Mouse (Mus musculus) CH12.LX (cell line): ENCODE measurements around the gene Baiap2l1. TPM values are rescaled to one million over a fixed set of nuclear protein-coding genes. Genes with fewer than 3 reads are reported as not detected.
A peak's percentile ranks its signal among the peaks of the same experiment; 100 is the strongest.

ENCODE experiments used
- DNase-seq: peaks from one replicate; pipeline ENCODE4 v3.0.0-alpha.2; 2013; ENCODE audit errors: extremely low read depth
- H3K27ac ChIP-seq: 2 replicates; pipeline ENCODE4 v1.5.1; 2012; ENCODE audit warnings: low read depth, mild to moderate bottlenecking, control low read depth, moderate library complexity; ENCODE audit not compliant: insufficient read depth
- H3K27me3 ChIP-seq: replicated peaks from 2 replicates; pipeline ENCODE3; 2012; ENCODE audit warnings: inconsistent platforms
- H3K36me3 ChIP-seq, 2 experiments: replicated peaks in 1 of 2; 2 replicates each; pipeline versions ENCODE3 to v1.6.1; 2012; ENCODE audit warnings: inconsistent platforms in 1 of 2, low read length in 1 of 2, mild to moderate bottlenecking in 1 of 2, mixed read lengths in 1 of 2, moderate library complexity in 1 of 2; ENCODE audit not compliant: control insufficient read depth in 1 of 2, insufficient read depth in 1 of 2
- H3K4me1 ChIP-seq, 2 experiments: 2 replicates each; pipeline ENCODE4 v1.6.1; 2012; ENCODE audit warnings: inconsistent platforms in 1 of 2, moderate library complexity in 1 of 2; ENCODE audit not compliant: insufficient read depth in 2 of 2, control insufficient read depth in 1 of 2
- H3K4me2 ChIP-seq: 2 replicates; pipeline ENCODE4 v1.6.1; 2012; ENCODE audit warnings: low read depth, mild to moderate bottlenecking, control low read depth; ENCODE audit not compliant: poor library complexity, insufficient read depth, severe bottlenecking
- H3K4me3 ChIP-seq, 3 experiments: fragments of 150-350 bp in 1 of 3; sonication (generic) in 1 of 3; replicated peaks in 1 of 3; 2 replicates each; pipeline versions ENCODE3 to v1.5.1; 2011 to 2012; ENCODE audit warnings: low read depth in 2 of 3, low read length in 2 of 3, mild to moderate bottlenecking in 2 of 3, moderate library complexity in 2 of 3, control low read depth in 1 of 3, improper control_type of control experiment in 1 of 3, inconsistent platforms in 1 of 3, mixed read lengths in 1 of 3; ENCODE audit not compliant: poor library complexity in 1 of 3
- H3K79me2 ChIP-seq: replicated peaks from 2 replicates; pipeline ENCODE4 v1.6.1; 2012; ENCODE audit warnings: mild to moderate bottlenecking, moderate library complexity; ENCODE audit not compliant: control insufficient read depth, poor library complexity, insufficient read depth, severe bottlenecking; ENCODE audit errors: extremely low read depth
- H3K9ac ChIP-seq: 2 replicates; pipeline ENCODE4 v1.6.1; 2012; ENCODE audit warnings: low read depth, mild to moderate bottlenecking, control low read depth, moderate library complexity; ENCODE audit not compliant: insufficient read depth
- H3K9me3 ChIP-seq: replicated peaks from 2 replicates; pipeline ENCODE3; 2012; ENCODE audit warnings: low read length, inconsistent platforms, mixed read lengths
- ELF1 ChIP-seq: IDR thresholded peaks from 2 replicates; pipeline ENCODE4 v1.6.1; 2014; ENCODE audit warnings: low read depth, mild to moderate bottlenecking, inconsistent platforms, low read length, improper control_type of control experiment
- GABPA ChIP-seq: IDR thresholded peaks from 2 replicates; pipeline ENCODE4 v1.6.1; 2012; ENCODE audit warnings: low read depth, low read length, improper control_type of control experiment, inconsistent platforms; ENCODE audit not compliant: insufficient replicate concordance
- HCFC1 ChIP-seq: IDR thresholded peaks from 2 replicates; pipeline ENCODE4 v1.6.1; 2012; ENCODE audit warnings: low read depth, mild to moderate bottlenecking, inconsistent platforms, low read length, improper control_type of control experiment
- JUND ChIP-seq: conservative IDR thresholded peaks from 2 replicates; pipeline ENCODE4 v1.6.1; 2011; ENCODE audit warnings: low read depth, low read length, improper control_type of control experiment
- MAX ChIP-seq: IDR thresholded peaks from 2 replicates; pipeline ENCODE4 v1.6.1; 2011; ENCODE audit warnings: low read length, improper control_type of control experiment
- MAZ ChIP-seq: IDR thresholded peaks from 2 replicates; pipeline ENCODE4 v1.6.1; 2012; ENCODE audit warnings: low read depth, mild to moderate bottlenecking, inconsistent platforms, low read length, improper control_type of control experiment, moderate library complexity
- MEF2A ChIP-seq: IDR thresholded peaks from 2 replicates; pipeline ENCODE4 v1.6.1; 2014; ENCODE audit warnings: low read depth, mild to moderate bottlenecking, inconsistent platforms, low read length, improper control_type of control experiment, borderline replicate concordance
- NELFE ChIP-seq: IDR thresholded peaks from 2 replicates; pipeline ENCODE4 v1.6.1; 2011; ENCODE audit warnings: low read depth, low read length, improper control_type of control experiment
- NRF1 ChIP-seq: IDR thresholded peaks from 2 replicates; pipeline ENCODE4 v1.6.1; 2014; ENCODE audit warnings: low read depth, mild to moderate bottlenecking, inconsistent platforms, low read length, improper control_type of control experiment, moderate library complexity
- POLR2A ChIP-seq: IDR thresholded peaks from 2 replicates; pipeline ENCODE4 v1.6.1; 2011; ENCODE audit warnings: low read depth, mild to moderate bottlenecking, improper control_type of control experiment, low read length
- SIN3A ChIP-seq: IDR thresholded peaks from 2 replicates; pipeline ENCODE4 v1.6.1; 2012; ENCODE audit warnings: low read length, improper control_type of control experiment, inconsistent platforms
- SMC3 ChIP-seq: IDR thresholded peaks from 2 replicates; pipeline ENCODE4 v1.6.1; 2011; ENCODE audit warnings: low read depth, low read length, improper control_type of control experiment
- TBP ChIP-seq: conservative IDR thresholded peaks from 2 replicates; pipeline ENCODE4 v1.6.1; 2011; ENCODE audit warnings: low read depth, low read length, improper control_type of control experiment
- TCF12 ChIP-seq: IDR thresholded peaks from 2 replicates; pipeline ENCODE4 v1.6.1; 2014; ENCODE audit warnings: low read depth, mild to moderate bottlenecking, inconsistent platforms, low read length, improper control_type of control experiment
- ZMIZ1 ChIP-seq: IDR thresholded peaks from 2 replicates; pipeline ENCODE4 v1.6.1; 2012; ENCODE audit warnings: low read depth, mild to moderate bottlenecking, inconsistent platforms, low read length, improper control_type of control experiment
- dilution Hi-C: fragments of 300-500 bp; cut with MboI; formaldehyde crosslinking; loops from 2 replicates; pipeline ENCODE4 v1.14.3; 2020; ENCODE audit warnings: low sequenced_read_pairs; ENCODE audit not compliant: extremely low pct_unique_long_range_greater_than_20kb, extremely low pct_ligation_motif_present
- in situ Hi-C: fragments of 300-500 bp; cut with MboI; formaldehyde crosslinking; loops from 3 replicates; pipeline ENCODE4 v1.14.3; 2019; ENCODE audit warnings: low sequenced_read_pairs, low pct_ligation_motif_present, low pct_unique_long_range_greater_than_20kb, mixed read lengths
- polyA plus RNA-seq: library from polyadenylated mRNA; unstranded; fragments of >175 nt; gene quantifications from 2 replicates; pipeline ENCODE4 v1.2.1, GENCODE M21; 2012; ENCODE audit warnings: low read depth; ENCODE audit not compliant: insufficient read length
- total RNA-seq, 2 experiments: library from RNA; depleted of rRNA; stranded (reverse); fragments of 300-350 nt in 1 of 2; fragments of >200 nt in 1 of 2; gene quantifications; 2 replicates each; pipeline ENCODE4 v1.2.3; 2012 to 2014

Baiap2l1 gene
- total and polyA plus RNA-seq, 3 experiments, result 0.04 to 0.40 (median 0.11) TPM

DNA sequence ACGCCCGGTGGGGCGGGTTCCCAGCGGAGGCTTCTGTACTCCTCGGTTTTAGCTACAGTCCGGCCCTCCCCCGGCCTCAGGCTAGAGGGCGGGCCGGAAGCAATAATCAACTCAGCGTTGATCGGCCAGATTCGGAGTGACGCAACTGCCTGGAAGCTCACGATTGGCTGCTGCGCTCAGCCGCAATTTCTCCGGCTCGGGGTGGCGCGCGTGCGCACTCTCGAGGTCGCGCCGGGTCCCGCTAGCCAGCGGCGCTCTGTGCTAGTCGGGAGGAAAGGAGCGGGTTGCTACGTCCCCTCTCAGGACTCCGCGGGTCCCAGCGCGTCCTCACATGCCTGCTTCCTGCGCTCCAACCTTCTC is 134.4 kb downstream of the Baiap2l1 start, which contains the start of gene Tecpr1:
TSS of gene Tecpr1 (minus strand) at position 113 of the 360 bp plus-strand sequence.
- DNase-seq, result peak; percentile 95
- H3K4me3 ChIP-seq, result peak within 1 kb of the TSS; percentile 77 to 93 (median 81)
- peaks cover 0 to 3% of the 10 kb centered on the region in 2 experiments for H3K36me3 ChIP-seq
- TF ChIP-seq SMC3 (no peak), SIN3A (peak; percentile 72; the same call in 1 of the 2 replicates), ZMIZ1 (peak; percentile 41; the same call in 1 of the 2 replicates), POLR2A (peak; percentile 89), NELFE (peak; percentile 55; the same call in 1 of the 2 replicates), ELF1 (peak; percentile 83), TBP (0 out of 2 replicates have a peak, but pooled peaks have one; percentile 35), TCF12 (peak; percentile 58), GABPA (no peak), NRF1 (peak; percentile 87), MEF2A (peak; percentile 9; the same call in 1 of the 2 replicates), MAZ (0 out of 2 replicates have a peak, but pooled peaks have one; percentile 15), HCFC1 (peak; percentile 52; the same call in 1 of the 2 replicates), JUND (no peak)
- peak within 1 kb of the TSS; percentile 77 for H3K4me2 ChIP-seq
- H3K79me2 ChIP-seq, result no peaks in the 10 kb centered on the region
- H3K27me3 ChIP-seq, result no peaks in the 10 kb centered on the region
- dilution Hi-C loops, result no loop called here
- H3K27ac ChIP-seq, result no peak within 1 kb of the TSS
- H3K9ac ChIP-seq, result peak within 1 kb of the TSS; percentile 75
- H3K9me3 ChIP-seq, result no peaks in the 10 kb centered on the region
- in situ Hi-C loops, result loop anchor here (25.0 kb wide), 1 partner anchor 514 kb away; no protein-coding TSS in a partner anchor
- peaks cover 2 to 26% of the 10 kb centered on the region in 2 experiments; a peak in 2 of 4 replicates for H3K4me1 ChIP-seq

DNA sequence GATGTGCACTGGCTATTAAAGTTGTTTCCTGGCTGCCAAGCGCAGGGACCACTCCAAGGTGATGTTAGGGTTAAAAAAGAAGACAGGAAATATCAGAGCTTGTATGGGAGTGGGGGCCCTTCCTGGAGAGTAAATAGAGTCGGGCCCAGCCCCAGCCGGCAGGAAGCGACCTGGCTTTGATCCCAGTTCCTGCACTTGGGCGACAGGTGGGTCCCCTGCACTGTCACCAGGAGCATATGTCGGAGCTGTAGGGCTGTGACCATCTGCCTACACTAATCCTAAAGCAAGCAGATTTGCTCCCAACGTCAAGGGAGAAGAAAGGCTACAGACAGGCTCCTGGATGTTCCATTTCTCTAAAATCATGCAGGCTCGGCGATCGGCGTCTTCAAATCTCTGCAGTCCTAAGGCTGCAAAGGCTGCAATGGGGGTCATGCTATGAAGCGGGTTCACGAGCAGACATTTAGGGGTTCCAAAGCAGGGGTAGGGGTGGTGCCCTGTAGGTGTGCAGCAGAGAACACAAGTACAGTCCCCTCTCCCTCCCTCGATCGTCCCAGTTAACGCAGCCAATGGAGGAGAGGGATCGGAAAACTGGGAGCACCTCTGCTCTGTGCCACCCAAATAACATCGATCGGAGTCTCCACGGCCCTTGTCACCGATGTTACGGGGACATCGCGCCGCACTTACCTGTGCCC is 135.0 kb downstream of the Baiap2l1 start:
- DNase-seq, result peak; percentile 2
- TF ChIP-seq MAX, result 0 out of 2 replicates have a peak, but pooled peaks have one; percentile 9
- no peak for TF ChIP-seq TCF12
- TF ChIP-seq, all 38 proteins: peak for 1
- Histone ChIP-seq H3K9me3 (no peaks in the 10 kb centered on the region), H3K4me1 (peaks cover 2 to 26% of the 10 kb centered on the region in 2 experiments; a peak in 2 of 4 replicates), H3K4me3 (peak overlapping the region; percentile 74 to 93 (median 81)), H3K9ac (peak overlapping the region; percentile 62), H3K36me3 (peaks cover 0 to 8% of the 10 kb centered on the region in 2 experiments), H3K4me2 (peak overlapping the region; percentile 77), H3K27me3 (no peaks in the 10 kb centered on the region), H3K27ac (no peak overlapping the region), H3K79me2 (no peaks in the 10 kb centered on the region)
- in situ Hi-C loops, result loop anchor here (25.0 kb wide), 1 partner anchor 514 kb away; no protein-coding TSS in a partner anchor
- dilution Hi-C loops, result no loop called here
